Mouse (Mus musculus) large intestine, adult 2 months (tissue): ENCODE measurements around the gene Gm10310. TPM values are rescaled to one million over a fixed set of nuclear protein-coding genes. Genes with fewer than 3 reads are reported as not detected.
"Not testable (repeated sequence)": the region's sequence is repeated elsewhere in the genome, so short reads cannot be mapped to it uniquely, and the experiment has no call there.

Experiments
- DNase-seq: peaks from one replicate; pipeline ENCODE4 v3.0.0-alpha.2; 2012; ENCODE audit warnings: low read depth, low spot score
- WGBS: fragments of 180-500 bp; shearing (Covaris S2); methylation state at CpG from one replicate; pipeline ENCODE4 v1.1.7; 2018; 5-methylcytosine and 5-hydroxymethylcytosine counted together
- polyA plus RNA-seq: library from polyadenylated mRNA; depleted of rRNA; stranded (reverse); fragments of >200 nt; gene quantifications from 2 replicates; pipeline ENCODE4 v1.2.3, GENCODE M21; 2012; rRNA removed

Gm10310 gene
- polyA plus RNA-seq: not detected in 2 replicates

- WGBS: no CpG with 5 or more reads among the region's 1 CpGs
- DNase-seq: not testable (repeated sequence)
These were observed at the start of gene Gm10310 for GRCm38 (mm10) chr10:129984962-129985361. Gene Gm10310 (minus strand): TSS chr10:129985062.

GRCm38 (mm10) chr10:130030048-130030447, 45.2 kb upstream of the Gm10310 start, which contains the start of gene Olfr821:
Gene Olfr821 (plus strand): TSS chr10:130030348.
- no peak for DNase-seq

DNA sequence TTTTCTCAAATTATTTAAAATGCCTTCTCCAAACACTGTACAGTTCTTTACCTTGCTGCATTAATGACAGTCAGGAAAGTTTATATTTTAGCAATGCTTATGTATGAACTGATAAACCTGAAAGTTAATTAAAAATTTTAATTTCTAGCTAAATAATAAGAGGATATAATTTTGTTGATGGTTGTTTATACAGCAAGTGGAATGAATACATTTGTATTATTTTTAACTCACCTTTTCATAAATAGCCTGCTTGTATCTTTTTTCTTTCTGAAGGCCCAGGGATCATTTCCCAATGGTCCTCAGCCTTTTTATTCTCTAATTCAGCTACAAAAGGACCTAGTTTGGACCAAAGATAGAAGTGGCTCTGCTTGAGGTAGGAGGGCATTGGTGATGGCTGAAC, 27.5 kb upstream of the Gm10310 start, which contains the start of gene Olfr820:
Olfr820 (plus strand) TSS at position 301 of the 400 bp plus-strand sequence.
- DNase-seq: no peak

- WGBS: 82% methylated on average over 4 of the region's 4 CpGs
- not testable (repeated sequence) for DNase-seq
These were observed 20.5 kb upstream of the Gm10310 start for GRCm38 (mm10) chr10:130005366-130005765.

DNA sequence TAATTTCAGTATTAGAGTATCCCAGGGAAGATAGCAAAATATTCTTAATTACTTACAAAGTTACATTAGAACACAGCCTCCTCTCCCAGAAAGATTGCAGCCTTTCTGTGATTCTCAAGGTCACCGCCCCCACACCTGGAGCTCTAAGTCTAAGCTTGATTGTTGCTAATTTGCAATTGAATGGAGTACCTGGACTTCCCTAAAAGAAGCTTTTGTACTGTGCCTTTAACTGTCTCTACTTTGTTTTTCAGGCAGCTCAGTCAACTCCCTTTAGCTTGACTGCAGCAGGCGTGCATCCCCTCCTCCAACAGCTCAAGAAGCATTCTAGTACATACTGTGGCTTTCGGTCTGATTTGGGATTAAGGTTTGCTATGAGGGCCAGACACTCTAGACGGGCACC, 19.2 kb upstream of the Gm10310 start:
- WGBS: 86% methylated on average over 4 of the region's 4 CpGs
- DNase-seq: not testable (repeated sequence)

GRCm38 (mm10) chr10:129981867-129982266, 3.0 kb downstream of the Gm10310 start:
- WGBS: no CpG with 5 or more reads among the region's 3 CpGs
- DNase-seq: not testable (repeated sequence)

DNA sequence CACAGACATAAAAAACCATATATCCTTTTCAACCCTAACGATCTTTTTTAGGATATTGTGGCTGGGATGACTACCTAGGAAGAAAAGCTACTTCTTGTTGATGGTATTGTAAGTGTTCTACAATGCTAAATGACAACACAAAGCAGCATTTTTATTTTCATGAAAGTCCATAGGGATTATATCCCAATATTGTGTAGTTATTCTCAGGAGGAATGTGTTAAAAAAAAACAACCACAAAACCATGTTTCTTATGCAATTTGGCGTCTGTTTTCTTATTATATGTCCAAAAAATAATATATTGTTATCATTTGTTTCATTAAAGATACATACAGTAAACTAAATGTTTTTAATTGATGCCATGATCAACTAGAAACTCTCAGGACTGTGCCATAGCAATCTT, 8.8 kb downstream of the Gm10310 start, which contains the start of gene Olfr247:
Olfr247 (minus strand) TSS at position 101 of the 400 bp plus-strand sequence.
- WGBS: no CpG with 5 or more reads among the region's 2 CpGs
- DNase-seq: not testable (repeated sequence)

- no CpG with 5 or more reads among the region's 3 CpGs for WGBS
- DNase-seq: not testable (repeated sequence)
These were observed 11.9 kb downstream of the Gm10310 start for GRCm38 (mm10) chr10:129972994-129973393.

DNA sequence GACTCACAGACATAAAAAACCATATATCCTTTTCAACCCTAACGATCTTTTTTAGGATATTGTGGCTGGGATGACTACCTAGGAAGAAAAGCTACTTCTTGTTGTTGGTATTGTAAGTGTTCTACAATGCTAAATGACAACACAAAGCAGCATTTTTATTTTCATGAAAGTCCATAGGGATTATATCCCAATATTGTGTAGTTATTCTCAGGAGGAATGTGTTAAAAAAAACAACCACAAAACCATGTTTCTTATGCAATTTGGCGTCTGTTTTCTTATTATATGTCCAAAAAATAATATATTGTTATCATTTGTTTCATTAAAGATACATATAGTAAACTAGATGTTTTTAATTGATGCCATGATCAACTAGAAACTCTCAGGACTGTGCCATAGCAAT, 17.7 kb downstream of the Gm10310 start, which contains the start of gene Olfr819:
Olfr819 (minus strand) TSS at position 101 of the 400 bp plus-strand sequence.
- WGBS: 76% methylated on average over 2 of the region's 2 CpGs
- not testable (repeated sequence) for DNase-seq

DNA sequence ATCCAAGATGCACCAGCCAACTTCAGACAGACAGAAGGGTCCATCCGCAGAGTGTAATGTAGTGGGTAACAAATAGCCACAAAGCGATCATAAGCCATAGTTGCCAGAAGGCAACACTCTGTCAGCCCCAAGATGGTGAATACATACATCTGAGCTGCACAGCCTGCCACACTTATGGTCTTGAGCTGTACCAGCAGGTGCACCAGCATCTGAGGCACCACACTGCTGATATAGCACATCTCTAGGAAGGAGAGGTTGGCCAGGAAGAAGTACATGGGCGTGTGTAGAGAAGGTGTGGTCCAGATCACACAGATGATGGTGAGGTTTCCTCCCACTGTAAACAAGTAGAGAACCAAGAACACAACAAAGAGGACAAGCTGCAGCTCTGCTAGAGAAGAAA, 18.6 kb downstream of the Gm10310 start:
- 80% methylated on average over 2 of the region's 3 CpGs for WGBS
- DNase-seq: not testable (repeated sequence)

DNA sequence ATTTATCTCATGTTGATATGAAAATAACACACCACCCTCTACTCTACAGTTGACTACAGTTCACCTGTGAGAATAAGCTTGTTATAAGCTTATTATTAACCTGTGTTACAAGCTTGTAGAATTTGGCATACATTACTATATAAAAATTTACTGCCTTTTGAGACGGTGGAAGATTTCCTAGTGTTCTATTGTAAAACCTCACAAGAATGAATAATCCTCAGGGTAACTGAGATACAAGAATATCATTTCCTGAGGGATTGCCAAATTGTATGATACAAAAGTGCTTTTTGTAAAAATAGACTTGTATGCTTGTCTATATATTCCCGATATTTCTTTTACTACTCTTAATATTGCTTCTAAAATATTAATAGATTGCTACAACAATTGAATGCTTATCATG, 35.9 kb downstream of the Gm10310 start, which contains the start of gene Olfr818:
Olfr818 (minus strand) TSS at position 101 of the 400 bp plus-strand sequence.
- 74% methylated on average over 2 of the region's 2 CpGs for WGBS
- no peak for DNase-seq

Other genes starting within 250 kb of the Gm10310 start
- not detected in 2 replicates for gene Olfr806, start 243.1 kb downstream of the Gm10310 start, polyA plus RNA-seq
- not detected in 2 replicates for gene Olfr807, start 227.3 kb downstream of the Gm10310 start, polyA plus RNA-seq
- gene Olfr808, start 219.6 kb downstream of the Gm10310 start, polyA plus RNA-seq: not detected in 2 replicates
- gene Olfr809, start 210.4 kb downstream of the Gm10310 start, polyA plus RNA-seq: not detected in 2 replicates
- not detected in 2 replicates for gene Olfr810, start 190.1 kb downstream of the Gm10310 start, polyA plus RNA-seq
- gene Olfr811, start 180.7 kb downstream of the Gm10310 start, polyA plus RNA-seq: not detected in 2 replicates
- gene Olfr812, start 139.0 kb downstream of the Gm10310 start, polyA plus RNA-seq: not detected in 2 replicates
- not detected in 2 replicates for gene Olfr813, start 129.7 kb downstream of the Gm10310 start, polyA plus RNA-seq
- not detected in 2 replicates for gene Olfr814, start 105.2 kb downstream of the Gm10310 start, polyA plus RNA-seq
- gene Olfr815, start 79.2 kb downstream of the Gm10310 start, polyA plus RNA-seq: not detected in 2 replicates
- gene Olfr816, start 69.5 kb downstream of the Gm10310 start, polyA plus RNA-seq: not detected in 2 replicates
- gene Olfr818, start 36.0 kb downstream of the Gm10310 start, polyA plus RNA-seq: not detected in 2 replicates
- gene Olfr819, start 17.8 kb downstream of the Gm10310 start, polyA plus RNA-seq: not detected in 2 replicates
- not detected in 2 replicates for gene Olfr247, start 8.9 kb downstream of the Gm10310 start, polyA plus RNA-seq
- not detected in 2 replicates for gene Olfr820, start 27.6 kb upstream of the Gm10310 start, polyA plus RNA-seq
- not detected in 2 replicates for gene Olfr821, start 45.3 kb upstream of the Gm10310 start, polyA plus RNA-seq
- gene Olfr822, start 86.1 kb upstream of the Gm10310 start, polyA plus RNA-seq: not detected in 2 replicates
- not detected in 2 replicates for gene Olfr823, start 130.3 kb upstream of the Gm10310 start, polyA plus RNA-seq
- not detected in 2 replicates for gene Olfr824, start 144.9 kb upstream of the Gm10310 start, polyA plus RNA-seq
- not detected in 2 replicates for gene Olfr825, start 181.7 kb upstream of the Gm10310 start, polyA plus RNA-seq
- not detected in 2 replicates for gene Olfr826, start 199.1 kb upstream of the Gm10310 start, polyA plus RNA-seq
- gene Olfr827, start 229.3 kb upstream of the Gm10310 start, polyA plus RNA-seq: not detected in 2 replicates